ENCODE assay signal across 1 mouse cellular context in genomic region chr6:87850155-87850899, GRCm38 (mm10).
A peak's percentile ranks its signal among the peaks of the same experiment; 100 is the strongest.
TF ChIP-seq lines count a peak whose summit lies in the region.

No protein-coding gene starts in this region.

TF ChIP-seq in MEL, 35 proteins besides CTCF, POLR2A, EP300 and RAD21:
- no peak for TF ChIP-seq SMC3 (IDR thresholded peaks at IDR 0.05; ENCODE audit: low read depth, low read length)
- TF ChIP-seq POLR2AphosphoS2 (IDR thresholded peaks at IDR 0.05; ENCODE audit: low read length): no peak
- no peak for TF ChIP-seq GATA1 (IDR thresholded peaks at IDR 0.05; ENCODE audit: low read depth, low read length)
- TF ChIP-seq CHD1 (IDR thresholded peaks at IDR 0.05; ENCODE audit: low read depth, low read length): 0 out of 2 replicates have a peak, but pooled peaks have one; percentile 1
- no peak for TF ChIP-seq TAL1 (IDR thresholded peaks at IDR 0.05; ENCODE audit: low read length)
- peak; percentile 6; the same call in 1 of the 2 replicates for TF ChIP-seq MAZ (IDR thresholded peaks at IDR 0.05; ENCODE audit: low read depth, low read length)
